Mouse (Mus musculus): ENCODE results near the gene Bahcc1. TPM values are rescaled to one million over a fixed set of nuclear protein-coding genes. Genes with fewer than 3 reads are reported as not detected.

Bahcc1 gene
- total and polyA plus RNA-seq, 2 experiments from 2014 or later = 9.1 to 31.1 TPM

GRCm38 (mm10) chr11:120303119-120303518 lies 70.4 kb downstream of the Bahcc1 start:
- TF ChIP-seq CTCF (IDR thresholded peaks at IDR 0.05; ENCODE audit: low read depth) = no peak
- no peak overlapping the region for H3K4me3 ChIP-seq (ENCODE audit: low read length)
- H3K27ac ChIP-seq = no peak overlapping the region
- no peaks in the 10 kb centered on the region for H3K36me3 ChIP-seq (ENCODE audit: insufficient read depth, low read length)
- H3K4me1 ChIP-seq (ENCODE audit: insufficient read depth, low read length) = peaks cover 23% of the 10 kb centered on the region
- no peak overlapping the region for H3K9ac ChIP-seq (replicated peaks; ENCODE audit: low read length)
- DNase-seq (ENCODE audit: low spot score) (no peak), ATAC-seq (no peak)
- H3K27me3 ChIP-seq (ENCODE audit: insufficient read depth, low read length) = no peaks in the 10 kb centered on the region
- no peak overlapping the region for H3K4me2 ChIP-seq (ENCODE audit: low read depth, low read length)
- H3K9me3 ChIP-seq (ENCODE audit: low read length) = no peaks in the 10 kb centered on the region
- WGBS = 82% methylated on average over 9 of the region's 9 CpGs

- no peaks in the 10 kb centered on the region for H3K36me3 ChIP-seq (ENCODE audit: insufficient read depth, low read length)
- H3K4me3 ChIP-seq (ENCODE audit: low read length) = no peak overlapping the region
- 0 out of 2 replicates have a peak overlapping the region, but pooled peaks have one; percentile 79 for H3K4me2 ChIP-seq (ENCODE audit: low read depth, low read length)
- TF ChIP-seq CTCF (IDR thresholded peaks at IDR 0.05; ENCODE audit: low read depth) = no peak
- DNase-seq (ENCODE audit: low spot score) (no peak), ATAC-seq (no peak)
- no peaks in the 10 kb centered on the region for H3K9me3 ChIP-seq (ENCODE audit: low read length)
- no peaks in the 10 kb centered on the region for H3K27me3 ChIP-seq (ENCODE audit: insufficient read depth, low read length)
- WGBS = 92% methylated on average over 21 of the region's 21 CpGs
- H3K4me1 ChIP-seq (ENCODE audit: insufficient read depth, low read length) = peaks cover 23% of the 10 kb centered on the region
- H3K27ac ChIP-seq = peak overlapping the region; percentile 87; the same call in 1 of the 2 replicates
- no peak overlapping the region; the same call in 1 of the 2 replicates for H3K9ac ChIP-seq (replicated peaks; ENCODE audit: low read length)
Measured at GRCm38 (mm10) chr11:120303559-120304349, 71.0 kb downstream of the Bahcc1 start.

- ATAC-seq (no peak), DNase-seq (ENCODE audit: low spot score) (no peak)
- no peaks in the 10 kb centered on the region for H3K27me3 ChIP-seq (ENCODE audit: insufficient read depth, low read length)
- H3K27ac ChIP-seq = peak overlapping the region; percentile 87; the same call in 1 of the 2 replicates
- H3K4me3 ChIP-seq (ENCODE audit: low read length) = peak overlapping the region; percentile 44
- no peaks in the 10 kb centered on the region for H3K36me3 ChIP-seq (ENCODE audit: insufficient read depth, low read length)
- peaks cover 23% of the 10 kb centered on the region for H3K4me1 ChIP-seq (ENCODE audit: insufficient read depth, low read length)
- H3K9ac ChIP-seq (replicated peaks; ENCODE audit: low read length) = peak overlapping the region; percentile 60; the same call in 1 of the 2 replicates
- no peaks in the 10 kb centered on the region for H3K9me3 ChIP-seq (ENCODE audit: low read length)
- 28% methylated on average over 5 of the region's 5 CpGs for WGBS
- H3K4me2 ChIP-seq (ENCODE audit: low read depth, low read length) = peak overlapping the region; percentile 79
- TF ChIP-seq CTCF (IDR thresholded peaks at IDR 0.05; ENCODE audit: low read depth) = no peak
Measured at GRCm38 (mm10) chr11:120304350-120304694, 71.6 kb downstream of the Bahcc1 start.

- H3K36me3 ChIP-seq (ENCODE audit: insufficient read depth, low read length) = no peaks in the 10 kb centered on the region
- H3K9me3 ChIP-seq (ENCODE audit: low read length) = no peaks in the 10 kb centered on the region
- peaks cover 23% of the 10 kb centered on the region for H3K4me1 ChIP-seq (ENCODE audit: insufficient read depth, low read length)
- no peaks in the 10 kb centered on the region for H3K27me3 ChIP-seq (ENCODE audit: insufficient read depth, low read length)
- peak overlapping the region; percentile 87 for H3K27ac ChIP-seq
- TF ChIP-seq CTCF (IDR thresholded peaks at IDR 0.05; ENCODE audit: low read depth) = peak; percentile 71
- WGBS = under 1% methylated on average over 50 of the region's 53 CpGs
- peak overlapping the region; percentile 44 for H3K4me3 ChIP-seq (ENCODE audit: low read length)
- peak overlapping the region; percentile 79 for H3K4me2 ChIP-seq (ENCODE audit: low read depth, low read length)
- DNase-seq (ENCODE audit: low spot score) = peak; percentile 98
- H3K9ac ChIP-seq (replicated peaks; ENCODE audit: low read length) = peak overlapping the region; percentile 60
- ATAC-seq = peak; percentile 96
Measured at GRCm38 (mm10) chr11:120304886-120305534, 72.3 kb downstream of the Bahcc1 start.

- H3K4me2 ChIP-seq (ENCODE audit: low read depth, low read length) = peak overlapping the region; percentile 79
- no peaks in the 10 kb centered on the region for H3K36me3 ChIP-seq (ENCODE audit: insufficient read depth, low read length)
- ATAC-seq (no peak; the same call in 1 of the 2 replicates), DNase-seq (ENCODE audit: low spot score) (no peak)
- 24% methylated on average over 15 of the region's 15 CpGs for WGBS
- peaks cover 23% of the 10 kb centered on the region for H3K4me1 ChIP-seq (ENCODE audit: insufficient read depth, low read length)
- no peak for TF ChIP-seq CTCF (IDR thresholded peaks at IDR 0.05; ENCODE audit: low read depth)
- no peaks in the 10 kb centered on the region for H3K27me3 ChIP-seq (ENCODE audit: insufficient read depth, low read length)
- peak overlapping the region; percentile 87 for H3K27ac ChIP-seq
- no peaks in the 10 kb centered on the region for H3K9me3 ChIP-seq (ENCODE audit: low read length)
- peak overlapping the region; percentile 44 for H3K4me3 ChIP-seq (ENCODE audit: low read length)
- H3K9ac ChIP-seq (replicated peaks; ENCODE audit: low read length) = peak overlapping the region; percentile 60
Measured at GRCm38 (mm10) chr11:120305535-120306365, 73.0 kb downstream of the Bahcc1 start.

GRCm38 (mm10) chr11:120306366-120307131 lies 73.8 kb downstream of the Bahcc1 start:
- H3K27ac ChIP-seq = no peak overlapping the region
- H3K4me1 ChIP-seq (ENCODE audit: insufficient read depth, low read length) = peaks cover 27% of the 10 kb centered on the region
- WGBS = 57% methylated on average over 12 of the region's 12 CpGs
- no peaks in the 10 kb centered on the region for H3K36me3 ChIP-seq (ENCODE audit: insufficient read depth, low read length)
- H3K4me3 ChIP-seq (ENCODE audit: low read length) = no peak overlapping the region
- no peak overlapping the region for H3K4me2 ChIP-seq (ENCODE audit: low read depth, low read length)
- H3K9ac ChIP-seq (replicated peaks; ENCODE audit: low read length) = no peak overlapping the region
- no peak for TF ChIP-seq CTCF (IDR thresholded peaks at IDR 0.05; ENCODE audit: low read depth)
- DNase-seq (ENCODE audit: low spot score) (no peak), ATAC-seq (no peak)
- no peaks in the 10 kb centered on the region for H3K9me3 ChIP-seq (ENCODE audit: low read length)
- H3K27me3 ChIP-seq (ENCODE audit: insufficient read depth, low read length) = no peaks in the 10 kb centered on the region

All from hindbrain, postnatal 0 days (tissue).